Mouse (Mus musculus) natural killer cell, adult 2 months (primary cell): ENCODE data around the gene Synj2.

ENCODE experiments used
- DNase-seq, 2 experiments: peaks; one replicate each; pipeline ENCODE4 v3.0.0; 2022; ENCODE audit warnings: low spot score in 2 of 2

The Synj2 gene

DNA sequence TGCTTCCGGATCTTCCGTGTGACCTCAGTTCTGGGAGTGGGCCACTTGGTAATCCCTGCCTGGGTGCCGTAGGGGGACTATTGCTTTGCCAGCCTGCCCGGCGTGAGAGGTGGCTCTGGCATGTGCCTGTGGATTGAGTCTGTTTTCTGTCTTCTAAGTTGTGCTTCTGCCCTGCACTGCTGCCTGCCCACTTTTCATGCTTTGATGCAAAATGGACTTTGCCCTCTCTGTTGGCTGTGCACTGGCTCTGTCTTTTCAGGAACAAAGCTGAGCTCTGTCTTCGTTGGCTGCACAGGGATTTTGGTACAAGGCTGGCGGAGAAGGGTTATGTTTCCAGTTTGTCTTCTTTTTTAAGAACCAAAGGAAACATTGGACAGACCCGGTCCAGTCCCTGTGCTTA is 95.4 kb downstream of the Synj2 start:
- no peak for DNase-seq

DNA sequence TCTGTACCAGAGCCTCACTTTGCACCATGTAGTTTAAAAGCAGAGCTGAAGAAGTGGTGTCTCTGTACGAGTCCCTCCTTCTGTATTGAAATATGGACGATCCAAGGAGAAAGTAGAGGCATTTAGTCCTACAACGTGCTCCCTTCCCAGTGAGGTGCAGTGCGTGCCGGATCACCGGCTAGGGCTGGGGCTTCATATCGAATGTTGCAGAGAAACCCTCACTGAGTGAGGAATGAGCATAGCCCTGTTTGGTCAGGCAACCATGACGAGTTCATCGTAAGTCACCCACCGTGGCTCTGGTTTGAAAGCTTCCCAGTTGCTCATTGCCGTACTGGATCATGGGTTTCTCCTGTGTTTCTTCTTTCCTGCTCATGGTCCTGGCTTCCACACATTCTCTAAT is 95.8 kb downstream of the Synj2 start:
- DNase-seq = no peak

DNA sequence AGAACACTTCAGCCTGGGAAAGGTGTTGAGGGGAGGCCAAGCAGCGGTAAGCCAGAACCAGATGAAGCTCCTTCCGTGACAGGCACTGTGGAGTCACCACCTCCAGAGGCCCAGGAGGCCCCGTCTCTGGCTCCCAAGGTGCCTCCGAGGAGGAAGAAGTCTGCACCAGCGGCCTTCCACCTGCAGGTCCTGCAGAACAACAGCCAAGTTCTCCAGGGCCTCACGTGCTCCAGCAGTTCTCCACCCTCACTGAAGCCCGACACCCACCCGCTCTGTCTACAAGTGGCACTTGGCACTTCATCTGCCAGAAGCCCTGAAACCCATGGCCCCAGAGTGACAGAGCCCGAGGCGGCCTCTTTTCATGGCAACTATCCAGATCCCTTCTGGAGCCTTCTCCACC is 96.4 kb downstream of the Synj2 start:
- no peak for DNase-seq

DNA sequence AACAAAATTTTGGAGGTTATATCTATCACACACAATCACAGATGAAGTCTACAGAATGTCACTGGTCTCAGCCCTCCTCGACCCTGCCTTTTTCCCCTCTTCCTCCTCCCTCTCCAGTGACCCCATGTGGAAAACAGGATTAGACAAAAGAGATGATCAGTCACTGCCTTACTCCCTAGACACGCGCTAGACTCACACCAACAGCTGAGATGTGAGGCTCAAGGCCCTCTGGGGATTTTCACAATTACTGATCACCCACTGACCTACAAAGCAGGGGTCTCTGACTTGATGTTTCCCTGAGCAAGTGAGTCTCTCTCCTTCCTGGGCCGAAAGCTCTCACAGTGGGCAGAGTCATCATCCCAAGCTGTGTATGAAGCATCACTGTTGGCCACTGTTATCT is 111.7 kb downstream of the Synj2 start:
- no peak for DNase-seq

DNA sequence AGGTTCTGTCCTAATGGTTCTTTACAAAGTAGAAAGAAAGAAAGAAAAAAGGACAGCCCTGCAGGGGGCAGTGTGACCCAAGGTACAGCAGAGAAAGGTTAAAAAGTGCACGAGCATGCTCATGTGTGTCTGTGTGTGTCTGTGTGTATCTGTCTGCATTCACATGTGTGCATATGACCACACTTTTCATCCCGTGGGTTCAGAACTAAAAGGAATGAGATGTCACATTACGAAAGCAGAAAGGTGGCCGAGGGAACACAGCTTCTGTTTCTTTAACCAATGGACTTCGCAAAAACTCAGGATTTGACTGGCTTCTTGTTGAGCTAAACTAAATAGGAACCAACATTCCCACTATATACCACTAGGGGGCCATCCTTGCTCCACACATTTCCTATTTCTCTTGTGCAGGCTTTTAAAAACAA is 113.9 kb downstream of the Synj2 start:
- DNase-seq = peak; percentile 40 to 63

DNA sequence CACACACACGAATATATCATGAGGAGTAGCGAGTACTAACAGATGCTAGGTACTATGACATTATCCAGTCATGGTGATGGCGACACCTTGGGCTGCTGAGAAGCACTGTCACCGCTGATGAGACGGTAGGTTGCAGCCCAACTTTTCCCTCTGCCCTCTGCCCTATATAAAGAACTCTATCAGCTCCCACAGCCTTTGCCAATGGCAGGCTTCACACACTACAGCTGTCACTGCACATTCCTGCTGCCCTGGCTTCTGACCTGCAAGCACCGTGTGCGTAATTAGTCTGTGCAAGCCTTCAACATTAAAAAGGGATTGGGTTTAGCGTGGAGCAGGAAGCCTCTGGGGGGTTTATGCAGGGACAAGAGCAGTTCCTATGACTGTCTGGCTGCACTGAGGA is 121.7 kb downstream of the Synj2 start:
- DNase-seq = no peak

DNA sequence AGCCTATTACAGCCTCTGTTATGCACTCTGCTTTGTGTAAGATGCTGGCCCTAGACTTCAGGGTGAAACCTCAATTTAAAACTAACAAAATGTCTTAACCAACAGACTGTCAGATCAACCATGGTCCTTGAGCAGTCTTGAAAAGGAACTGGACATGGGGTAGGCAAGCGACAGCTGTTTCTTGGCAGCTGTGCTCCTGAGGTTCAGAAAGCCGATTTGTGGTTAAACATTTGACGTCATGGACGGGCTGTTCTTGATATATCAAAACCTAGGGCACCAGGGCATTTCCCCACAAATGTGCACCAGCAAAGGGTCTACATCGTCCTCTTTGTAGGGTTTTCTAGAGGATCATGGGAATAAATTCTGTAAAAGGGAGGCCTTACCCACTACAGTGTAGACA is 122.5 kb downstream of the Synj2 start:
- DNase-seq = no peak

DNA sequence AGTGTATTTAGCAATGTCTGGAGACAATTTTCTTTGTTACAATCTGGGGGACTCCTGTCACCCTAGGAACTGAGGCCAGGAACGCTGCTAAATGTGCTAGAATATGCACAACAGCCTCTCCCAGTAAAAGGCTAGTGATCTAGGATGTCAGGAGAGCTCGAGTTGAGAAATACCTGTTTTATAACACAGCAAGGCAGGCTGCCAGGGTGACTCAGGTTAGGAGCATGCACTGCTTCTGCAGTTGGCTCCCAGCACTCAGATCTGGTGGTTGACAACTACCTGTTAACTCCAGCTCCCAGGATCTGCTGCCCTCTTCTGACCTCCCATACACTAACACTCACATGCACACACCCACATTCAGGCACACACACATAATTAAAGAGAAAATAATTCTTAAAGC is 124.9 kb downstream of the Synj2 start:
- no peak for DNase-seq

DNA sequence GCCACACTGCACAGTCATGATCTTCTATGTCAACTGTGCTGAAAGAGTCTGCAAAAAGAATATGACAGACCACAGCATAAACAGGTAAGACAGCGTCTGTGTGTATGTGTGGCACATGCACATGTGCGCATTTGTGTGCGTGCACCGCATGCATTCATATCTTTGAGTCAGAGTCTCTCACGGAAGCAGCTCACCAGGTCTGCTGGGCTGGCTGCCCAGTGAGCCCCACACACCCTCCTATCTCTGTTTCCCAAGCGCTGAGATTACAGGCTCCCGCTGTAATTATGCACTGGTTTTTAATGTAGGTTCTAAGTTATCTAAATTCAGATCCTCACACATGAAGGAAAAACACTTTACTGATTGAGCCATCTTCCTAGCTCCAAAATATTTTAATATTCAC is 126.5 kb downstream of the Synj2 start:
- no peak for DNase-seq

DNA sequence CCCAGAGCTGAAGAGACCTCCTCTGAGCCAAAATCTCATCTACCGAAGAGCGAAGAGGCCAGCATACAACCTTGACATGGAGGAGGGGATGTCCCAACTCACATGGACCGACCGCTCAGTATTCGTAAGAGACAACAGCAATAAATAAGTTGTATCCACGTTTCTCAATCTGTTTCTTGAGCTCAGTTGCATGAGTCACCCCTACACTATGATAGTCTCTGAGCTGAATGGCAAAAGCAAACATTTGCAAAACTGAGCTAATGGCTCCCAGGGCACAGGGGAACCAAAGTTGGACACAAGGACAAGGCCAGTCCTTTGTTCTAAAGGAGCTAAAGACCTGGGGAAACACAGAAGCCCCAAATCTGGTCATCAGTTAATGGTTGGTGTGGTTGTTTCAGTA is 128.8 kb downstream of the Synj2 start:
- DNase-seq = no peak

DNA sequence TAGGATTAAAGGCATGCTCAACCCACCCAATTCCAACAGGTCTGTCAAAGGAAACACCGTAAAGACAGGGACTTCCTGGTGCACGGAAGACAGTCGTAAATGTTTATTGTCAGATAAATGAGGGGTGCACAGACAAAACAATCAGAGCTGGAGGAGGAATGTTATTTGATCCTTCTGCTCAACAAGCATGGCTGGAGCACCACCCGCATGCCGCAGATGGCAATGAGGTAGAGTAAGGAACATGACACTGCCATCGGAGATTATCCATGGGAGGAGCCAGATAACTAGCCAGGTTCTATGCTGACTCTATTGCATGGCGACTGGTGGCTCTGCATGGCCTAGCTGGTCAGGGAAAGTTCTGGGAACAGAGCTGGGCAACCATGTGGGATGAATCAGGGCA is 132.3 kb downstream of the Synj2 start:
- DNase-seq = no peak

DNA sequence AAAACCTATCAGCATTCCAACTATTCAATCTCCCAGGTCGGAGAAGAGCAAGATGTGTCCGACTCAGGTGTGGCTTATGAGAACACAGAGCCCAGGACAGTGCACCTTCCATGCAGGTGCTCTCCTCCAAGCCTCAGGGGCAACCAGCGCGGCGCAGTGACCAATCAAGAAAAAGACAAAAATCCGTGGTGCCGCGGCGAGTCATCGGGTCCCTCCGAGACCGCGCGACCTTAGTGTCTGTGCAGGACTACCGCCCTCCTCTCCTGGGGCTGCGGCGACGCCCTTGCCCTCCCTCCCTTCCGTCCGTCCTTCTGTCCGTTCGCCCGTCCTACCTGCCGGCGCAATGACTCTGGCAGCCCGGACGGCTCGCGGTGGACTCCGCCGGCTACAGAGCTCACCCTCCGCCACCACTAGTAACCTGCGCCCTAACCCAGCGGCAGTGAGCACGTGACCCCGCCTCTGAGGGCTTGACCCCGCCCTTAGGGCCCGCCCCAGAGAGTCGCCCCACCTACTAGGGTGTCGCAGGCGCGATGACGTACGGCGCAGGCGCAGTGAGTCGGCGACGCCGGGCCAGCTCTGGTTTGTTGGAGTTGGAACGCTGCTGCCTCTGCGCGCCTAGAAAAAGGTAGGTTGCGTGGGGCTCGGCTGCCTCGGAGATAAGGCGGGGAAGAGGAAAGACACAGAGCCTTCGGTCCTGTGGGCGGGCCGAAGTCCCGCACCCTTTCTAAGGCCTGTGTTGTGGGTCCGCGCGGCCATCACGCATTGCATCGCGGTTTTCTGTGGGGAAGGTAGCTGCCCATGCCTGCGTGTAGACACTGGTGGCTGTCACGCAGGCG is 138.4 kb downstream of the Synj2 start, which contains the start of the genes Serac1 and Gtf2h5:
Gene Serac1, minus strand, starts transcription at position 455 of the 836 bp plus-strand sequence.
Gene Gtf2h5, plus strand, starts transcription at position 500 of the 836 bp plus-strand sequence.
- peak; percentile 98 for DNase-seq

DNA sequence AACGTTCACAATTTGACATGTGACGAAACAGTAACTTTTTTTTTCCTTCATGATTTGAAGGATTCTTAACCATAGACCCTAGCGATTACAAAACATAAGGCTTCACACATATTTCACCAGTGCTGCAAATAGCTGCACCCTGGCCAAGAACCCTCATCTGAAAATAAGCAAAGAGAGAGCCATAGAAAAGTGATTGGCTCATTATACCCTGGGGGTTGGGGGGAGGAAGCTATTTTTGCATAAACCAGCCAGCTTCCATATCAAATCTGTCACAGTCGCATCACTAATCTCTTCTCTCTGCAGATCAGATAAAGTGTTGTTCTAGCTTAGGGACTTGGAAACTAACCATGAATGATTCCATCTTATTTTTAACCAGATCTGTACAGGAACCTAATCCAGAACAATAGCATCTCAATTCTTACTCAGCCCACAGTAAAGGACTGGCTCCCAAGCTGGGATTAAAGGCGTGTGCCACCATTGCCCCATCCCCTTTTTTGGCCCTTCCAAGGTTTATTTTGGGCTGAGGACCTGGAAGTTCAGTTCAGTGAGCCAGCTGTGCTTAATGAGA is 142.3 kb downstream of the Synj2 start:
- DNase-seq = no peak

DNA sequence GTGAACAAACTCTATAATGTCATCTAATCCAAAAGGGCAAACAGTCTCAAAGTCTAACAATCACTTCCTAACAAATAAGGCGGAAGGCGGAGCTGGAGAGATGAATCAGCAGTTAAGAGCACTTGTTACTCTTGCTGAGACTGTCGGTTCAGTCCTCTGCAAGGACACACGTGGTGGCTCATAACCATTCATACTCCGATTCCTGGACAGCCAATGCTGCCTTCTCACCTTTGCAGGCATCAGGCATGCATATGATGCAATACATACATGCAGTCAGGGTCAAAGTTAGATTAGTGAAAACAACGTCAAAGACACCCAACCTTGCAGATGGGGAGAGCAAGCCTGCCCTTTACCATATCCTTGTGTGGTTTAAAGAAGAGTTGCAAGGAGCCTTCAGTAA is 150.5 kb downstream of the Synj2 start:
- no peak for DNase-seq
